Mouse (Mus musculus) heart, embryonic 13.5 days (tissue): ENCODE data around the gene Tert. TPM values are rescaled to one million over a fixed set of nuclear protein-coding genes. Genes with fewer than 3 reads are reported as not detected.

Experiments used
- ATAC-seq: fragments of 200-750 bp; cut with Nextera tagmentation; 2 replicates; pipeline ENCODE4 v1.8.0; 2017; ENCODE audit warnings: moderate TSS enrichment; ENCODE audit not compliant: insufficient number of reproducible peaks, low FRiP score, low TSS enrichment; ENCODE audit errors: extremely low read depth
- H3K27ac ChIP-seq: fragments of 300-500 bp; sonication (generic); replicated peaks from 2 replicates; pipeline ENCODE4 v1.5.1; 2015; ENCODE audit warnings: moderate library complexity, mild to moderate bottlenecking, inconsistent platforms
- H3K27me3 ChIP-seq: fragments of 300-500 bp; sonication (generic); replicated peaks from 2 replicates; pipeline ENCODE4 v1.6.1; 2015; ENCODE audit warnings: mild to moderate bottlenecking, inconsistent platforms
- H3K36me3 ChIP-seq: fragments of 300-500 bp; sonication (generic); 2 replicates; pipeline ENCODE4 v1.6.1; 2015; ENCODE audit warnings: mild to moderate bottlenecking, inconsistent platforms
- H3K4me1 ChIP-seq: fragments of 300-500 bp; sonication (generic); 2 replicates; pipeline ENCODE4 v1.6.1; 2015; ENCODE audit warnings: inconsistent platforms
- H3K4me2 ChIP-seq: fragments of 300-500 bp; sonication (generic); 2 replicates; pipeline ENCODE4 v1.6.1; 2015; ENCODE audit warnings: inconsistent platforms, mild to moderate bottlenecking, moderate library complexity
- H3K4me3 ChIP-seq: fragments of 300-500 bp; sonication (generic); 2 replicates; pipeline ENCODE4 v1.5.1; 2015; ENCODE audit warnings: moderate library complexity, mild to moderate bottlenecking, inconsistent platforms
- H3K9ac ChIP-seq: fragments of 300-500 bp; sonication (generic); 2 replicates; pipeline ENCODE4 v1.6.1; 2015; ENCODE audit warnings: inconsistent platforms, mild to moderate bottlenecking, moderate library complexity
- H3K9me3 ChIP-seq: fragments of 300-500 bp; sonication (generic); 2 replicates; pipeline ENCODE4 v1.6.1; 2016; ENCODE audit warnings: inconsistent platforms
- WGBS: fragments of 180-500 bp; shearing (Covaris S2); methylation state at CpG from one replicate; pipeline ENCODE4 v1.1.7; 2015; ENCODE audit warnings: mixed read lengths; 5-methylcytosine and 5-hydroxymethylcytosine counted together
- polyA plus RNA-seq: library from polyadenylated mRNA; unstranded; fragments of >200 nt; fragmentation: Nextera tagmentation; extraction: Ambion mirVana; gene quantifications from 2 replicates; pipeline ENCODE4 v1.2.1, GENCODE M21; 2015

Tert gene
- polyA plus RNA-seq: 2.1 and 2.4 TPM in 2 replicates

GRCm38 (mm10) chr13:73626745-73627549 is at the start of gene Tert:
Tert (plus strand) TSS chr13:73626911.
- 12% methylated on average over 47 of the region's 47 CpGs for WGBS
- no peaks in the 10 kb centered on the region for H3K27me3 ChIP-seq
- H3K4me1 ChIP-seq: peaks cover 3% of the 10 kb centered on the region; the same call in 1 of the 2 replicates
- peak within 1 kb of the TSS; percentile 72 for H3K4me3 ChIP-seq
- 0 out of 2 replicates have a peak, but pooled peaks have one; percentile 23 for ATAC-seq
- peaks cover 7% of the 10 kb centered on the region for H3K36me3 ChIP-seq
- H3K4me2 ChIP-seq: peak within 1 kb of the TSS; percentile 93
- H3K27ac ChIP-seq: no peak within 1 kb of the TSS
- H3K9ac ChIP-seq: peak within 1 kb of the TSS; percentile 84
- H3K9me3 ChIP-seq: no peaks in the 10 kb centered on the region

GRCm38 (mm10) chr13:73577277-73577676 is 49.4 kb upstream of the Tert start:
- no peak overlapping the region for H3K4me3 ChIP-seq
- no peak overlapping the region for H3K9ac ChIP-seq
- no peaks in the 10 kb centered on the region for H3K36me3 ChIP-seq
- H3K27ac ChIP-seq: no peak overlapping the region
- 59% methylated on average over 2 of the region's 2 CpGs for WGBS
- no peaks in the 10 kb centered on the region for H3K27me3 ChIP-seq
- ATAC-seq: no peak
- H3K9me3 ChIP-seq: no peaks in the 10 kb centered on the region
- no peak overlapping the region for H3K4me2 ChIP-seq
- no peaks in the 10 kb centered on the region for H3K4me1 ChIP-seq

- H3K4me1 ChIP-seq: no peaks in the 10 kb centered on the region
- no peak for ATAC-seq
- no peaks in the 10 kb centered on the region for H3K36me3 ChIP-seq
- H3K4me3 ChIP-seq: no peak overlapping the region
- 64% methylated on average over 3 of the region's 3 CpGs for WGBS
- no peak overlapping the region for H3K9ac ChIP-seq
- H3K27me3 ChIP-seq: peaks cover 34% of the 10 kb centered on the region
- no peak overlapping the region for H3K4me2 ChIP-seq
- H3K27ac ChIP-seq: no peak overlapping the region
- H3K9me3 ChIP-seq: no peaks in the 10 kb centered on the region
Measured at GRCm38 (mm10) chr13:73591488-73591887, 35.2 kb upstream of the Tert start.

GRCm38 (mm10) chr13:73592546-73592945 is 34.2 kb upstream of the Tert start:
- no peak overlapping the region for H3K4me3 ChIP-seq
- H3K9me3 ChIP-seq: no peaks in the 10 kb centered on the region
- H3K4me2 ChIP-seq: no peak overlapping the region
- no peaks in the 10 kb centered on the region for H3K36me3 ChIP-seq
- 35% methylated on average over 2 of the region's 2 CpGs for WGBS
- H3K9ac ChIP-seq: no peak overlapping the region
- no peak overlapping the region for H3K27ac ChIP-seq
- H3K4me1 ChIP-seq: no peaks in the 10 kb centered on the region
- ATAC-seq: no peak
- H3K27me3 ChIP-seq: peaks cover 44% of the 10 kb centered on the region

GRCm38 (mm10) chr13:73596276-73596675 is 30.4 kb upstream of the Tert start:
- Histone ChIP-seq H3K4me2 (no peak overlapping the region), H3K27ac (no peak overlapping the region), H3K4me1 (no peaks in the 10 kb centered on the region), H3K36me3 (no peaks in the 10 kb centered on the region), H3K9me3 (no peaks in the 10 kb centered on the region), H3K27me3 (peaks cover 59% of the 10 kb centered on the region), H3K9ac (no peak overlapping the region), H3K4me3 (no peak overlapping the region)
- no peak for ATAC-seq
- 59% methylated on average over 4 of the region's 4 CpGs for WGBS

GRCm38 (mm10) chr13:73600217-73600616 is 26.5 kb upstream of the Tert start:
- Histone ChIP-seq H3K4me2 (no peak overlapping the region), H3K4me3 (no peak overlapping the region), H3K36me3 (no peaks in the 10 kb centered on the region), H3K27ac (no peak overlapping the region), H3K27me3 (peaks cover 38% of the 10 kb centered on the region), H3K9me3 (no peaks in the 10 kb centered on the region), H3K4me1 (peaks cover 14% of the 10 kb centered on the region), H3K9ac (no peak overlapping the region)
- WGBS: 62% methylated on average over 4 of the region's 4 CpGs
- no peak for ATAC-seq

- Histone ChIP-seq H3K4me3 (peak overlapping the region; percentile 79), H3K27me3 (peaks cover 10% of the 10 kb centered on the region; the same call in 1 of the 2 replicates), H3K9ac (peak overlapping the region; percentile 92), H3K36me3 (peaks cover 26% of the 10 kb centered on the region), H3K4me2 (peak overlapping the region; percentile 80), H3K27ac (no peak overlapping the region), H3K9me3 (no peaks in the 10 kb centered on the region), H3K4me1 (peaks cover 19% of the 10 kb centered on the region)
- 44% methylated on average over 4 of the region's 4 CpGs for WGBS
- no peak for ATAC-seq
Measured at GRCm38 (mm10) chr13:73603046-73603445, 23.7 kb upstream of the Tert start.

GRCm38 (mm10) chr13:73603522-73604155 is 23.1 kb upstream of the Tert start, which contains the start of gene Clptm1l:
Clptm1l (plus strand) TSS chr13:73604006.
- H3K27ac ChIP-seq: peak within 1 kb of the TSS; percentile 83
- peak within 1 kb of the TSS; percentile 92 for H3K9ac ChIP-seq
- peaks cover 19% of the 10 kb centered on the region for H3K4me1 ChIP-seq
- H3K4me3 ChIP-seq: peak within 1 kb of the TSS; percentile 79
- H3K9me3 ChIP-seq: no peaks in the 10 kb centered on the region
- H3K36me3 ChIP-seq: peaks cover 32% of the 10 kb centered on the region
- ATAC-seq: peak; percentile 90
- H3K27me3 ChIP-seq: peaks cover 6% of the 10 kb centered on the region; the same call in 1 of the 2 replicates
- H3K4me2 ChIP-seq: peak within 1 kb of the TSS; percentile 80
- WGBS: under 1% methylated on average over 51 of the region's 53 CpGs

- H3K4me3 ChIP-seq: peak overlapping the region; percentile 79
- WGBS: 2% methylated on average over 39 of the region's 39 CpGs
- H3K4me2 ChIP-seq: peak overlapping the region; percentile 80
- peak; percentile 64 for ATAC-seq
- H3K36me3 ChIP-seq: peaks cover 39% of the 10 kb centered on the region
- peak overlapping the region; percentile 83 for H3K27ac ChIP-seq
- H3K9me3 ChIP-seq: no peaks in the 10 kb centered on the region
- H3K4me1 ChIP-seq: peaks cover 19% of the 10 kb centered on the region
- peaks cover 2% of the 10 kb centered on the region; the same call in 1 of the 2 replicates for H3K27me3 ChIP-seq
- H3K9ac ChIP-seq: peak overlapping the region; percentile 92
Measured at GRCm38 (mm10) chr13:73604156-73604957, 22.4 kb upstream of the Tert start.

GRCm38 (mm10) chr13:73618406-73618805 is 8.3 kb upstream of the Tert start:
- no peak for ATAC-seq
- 85% methylated on average over 5 of the region's 5 CpGs for WGBS

GRCm38 (mm10) chr13:73620637-73621036 is 6.1 kb upstream of the Tert start:
- H3K36me3 ChIP-seq: peaks cover 71% of the 10 kb centered on the region

More at GRCm38 (mm10) chr13:73618406-73618805, 8.3 kb upstream of the Tert start:
- H3K4me2 ChIP-seq: no peak overlapping the region
- no peaks in the 10 kb centered on the region for H3K4me1 ChIP-seq
- no peak overlapping the region for H3K27ac ChIP-seq
- H3K4me3 ChIP-seq: no peak overlapping the region
- H3K36me3 ChIP-seq: peaks cover 93% of the 10 kb centered on the region
- no peaks in the 10 kb centered on the region for H3K27me3 ChIP-seq
- no peaks in the 10 kb centered on the region for H3K9me3 ChIP-seq
- H3K9ac ChIP-seq: no peak overlapping the region

More at GRCm38 (mm10) chr13:73620637-73621036, 6.1 kb upstream of the Tert start:
- no peak overlapping the region for H3K4me2 ChIP-seq
- no peak overlapping the region for H3K27ac ChIP-seq
- H3K27me3 ChIP-seq: no peaks in the 10 kb centered on the region
- WGBS: 65% methylated on average over 6 of the region's 6 CpGs
- H3K4me1 ChIP-seq: no peaks in the 10 kb centered on the region
- H3K9ac ChIP-seq: no peak overlapping the region
- no peak for ATAC-seq
- no peaks in the 10 kb centered on the region for H3K9me3 ChIP-seq
- no peak overlapping the region for H3K4me3 ChIP-seq
